Mouse (Mus musculus) forebrain, embryonic 14.5 days (tissue): ENCODE measurements at regions not wholly inside any gene's neighbourhood (a gene's known extent, or its start where the extent isn't known, plus 50 kb on each side); places are given as distances from the start of the nearest gene placed in this dataset.

Experiments used
- ATAC-seq: fragments of 200-750 bp; cut with Nextera tagmentation; 2 replicates; pipeline ENCODE4 v1.8.0; 2017; ENCODE audit warnings: mild to moderate bottlenecking, moderate library complexity
- DNase-seq: peaks from one replicate; pipeline ENCODE4 v3.0.0-alpha.2; 2015; ENCODE audit warnings: low spot score
- H3K27ac ChIP-seq: fragments of 300-500 bp; sonication (generic); 2 replicates; pipeline ENCODE4 v1.5.1; 2014; ENCODE audit warnings: low read depth, mild to moderate bottlenecking, control low read depth, low read length, moderate library complexity
- H3K27me3 ChIP-seq: fragments of 300-500 bp; sonication (generic); replicated peaks from 2 replicates; pipeline ENCODE4 v1.6.1; 2014; ENCODE audit warnings: low read length, control low read depth, mixed read lengths; ENCODE audit not compliant: control insufficient read depth, insufficient read depth
- H3K36me3 ChIP-seq: fragments of 300-500 bp; sonication (generic); 2 replicates; pipeline ENCODE4 v1.6.1; 2014; ENCODE audit warnings: low read length, control low read depth; ENCODE audit not compliant: control insufficient read depth, insufficient read depth
- H3K4me1 ChIP-seq: fragments of 300-500 bp; sonication (generic); 2 replicates; pipeline ENCODE4 v1.6.1; 2014; ENCODE audit warnings: antibody characterized with exemption, low read length, control low read depth; ENCODE audit not compliant: control insufficient read depth, insufficient read depth
- H3K4me2 ChIP-seq: fragments of 300-500 bp; sonication (generic); 2 replicates; pipeline ENCODE4 v1.6.1; 2014; ENCODE audit warnings: mild to moderate bottlenecking, control low read depth, low read length
- H3K4me3 ChIP-seq: fragments of 300-500 bp; sonication (generic); 2 replicates; pipeline ENCODE4 v1.5.1; 2014; ENCODE audit warnings: low read depth, low read length, control low read depth
- H3K9ac ChIP-seq: fragments of 300-500 bp; sonication (generic); 2 replicates; pipeline ENCODE4 v1.6.1; 2014; ENCODE audit warnings: mild to moderate bottlenecking, low read length, control low read depth, moderate library complexity
- H3K9me3 ChIP-seq: fragments of 300-500 bp; sonication (generic); replicated peaks from 2 replicates; pipeline ENCODE4 v1.6.1; 2016; ENCODE audit warnings: low read length, control low read depth, mixed read lengths; ENCODE audit not compliant: control insufficient read depth
- WGBS: fragments of 180-500 bp; shearing (Covaris S2); extraction: QIAGEN DNeasy Blood & Tissue Kit; methylation state at CpG from one replicate; pipeline ENCODE4 v1.1.7; 2014; 5-methylcytosine and 5-hydroxymethylcytosine counted together

DNA sequence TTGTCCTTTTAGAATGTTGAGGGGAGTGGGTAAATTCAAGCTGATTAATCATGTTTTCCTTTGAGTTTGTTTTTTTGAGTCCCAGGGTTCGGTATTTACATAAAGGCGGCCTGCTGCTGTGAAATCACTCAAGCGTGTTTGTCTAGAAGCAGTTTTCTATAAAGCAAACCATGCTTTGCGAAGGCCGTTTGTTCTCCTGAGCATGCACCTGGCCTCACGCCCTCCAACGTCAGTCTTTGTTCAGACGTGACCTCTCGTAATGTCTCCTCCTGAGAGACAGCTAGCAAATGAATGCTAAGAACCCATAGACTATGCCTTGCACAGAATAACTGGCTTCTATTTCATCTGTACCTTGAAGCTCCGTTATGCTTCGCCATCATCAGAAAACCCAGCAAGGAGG lies 92.8 kb upstream of the Kcnk2 start:
- H3K9ac ChIP-seq, result no peak overlapping the region
- WGBS, result 12% methylated on average over 11 of the region's 11 CpGs
- H3K36me3 ChIP-seq, result no peaks in the 10 kb centered on the region

DNA sequence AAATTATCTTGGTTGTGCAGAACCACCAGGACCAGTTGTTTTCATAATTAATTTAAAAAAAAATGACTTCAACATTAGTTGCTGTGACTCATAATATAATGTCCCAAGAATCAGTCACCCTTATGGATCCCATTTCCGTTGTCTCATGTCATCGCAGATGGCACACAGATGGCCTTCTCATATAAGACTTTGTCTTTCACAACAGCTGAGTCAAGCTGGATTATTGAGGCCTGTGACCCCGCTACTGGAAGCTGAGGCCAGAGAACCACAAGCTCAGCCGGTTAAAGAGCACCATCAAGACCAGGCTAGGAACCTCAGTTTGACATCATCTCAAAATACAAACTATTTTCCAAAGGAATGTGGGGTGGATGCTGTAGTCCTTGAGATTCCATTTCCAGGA lies 83.3 kb upstream of the Kcnk2 start:
- Histone ChIP-seq H3K4me2 (no peak overlapping the region), H3K36me3 (no peaks in the 10 kb centered on the region), H3K9ac (no peak overlapping the region), H3K9me3 (no peaks in the 10 kb centered on the region), H3K4me3 (no peak overlapping the region), H3K27ac (no peak overlapping the region), H3K4me1 (no peaks in the 10 kb centered on the region), H3K27me3 (no peaks in the 10 kb centered on the region)
- WGBS, result 92% methylated on average over 4 of the region's 4 CpGs
- ATAC-seq (no peak), DNase-seq (no peak)

More for the DNA sequence above, 92.8 kb upstream of the Kcnk2 start:
- H3K4me3 ChIP-seq, result no peak overlapping the region
- H3K4me1 ChIP-seq, result peaks cover 3% of the 10 kb centered on the region; the same call in 1 of the 2 replicates
- DNase-seq, result peak; percentile 34
- no peak overlapping the region for H3K27ac ChIP-seq
- no peaks in the 10 kb centered on the region for H3K27me3 ChIP-seq
- no peaks in the 10 kb centered on the region for H3K9me3 ChIP-seq
- no peak for ATAC-seq
- H3K4me2 ChIP-seq, result no peak overlapping the region

DNA sequence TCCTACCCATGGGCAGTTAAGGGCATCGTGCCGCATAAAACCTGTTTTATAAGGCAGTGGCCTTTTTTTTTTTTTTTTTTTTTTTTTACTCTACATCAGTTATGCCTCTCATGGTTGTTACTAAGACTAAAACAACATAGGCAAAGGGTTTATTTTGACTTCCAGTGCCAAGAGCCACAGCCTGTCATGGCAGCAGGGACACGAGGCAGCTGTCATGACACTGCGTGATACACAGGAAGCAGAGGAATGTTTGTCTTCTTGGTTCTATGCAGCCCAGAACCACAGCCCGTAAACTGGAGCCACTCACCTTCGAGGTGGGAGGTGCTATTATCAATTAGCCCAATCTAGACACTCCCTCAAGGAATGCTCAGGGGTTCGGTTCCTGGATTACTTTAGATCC lies 81.3 kb upstream of the Kcnk2 start:
- Histone ChIP-seq H3K9ac (no peak overlapping the region), H3K27me3 (no peaks in the 10 kb centered on the region), H3K36me3 (no peaks in the 10 kb centered on the region), H3K4me3 (no peak overlapping the region), H3K27ac (no peak overlapping the region), H3K4me2 (no peak overlapping the region), H3K4me1 (no peaks in the 10 kb centered on the region), H3K9me3 (no peaks in the 10 kb centered on the region)
- WGBS, result 89% methylated on average over 7 of the region's 7 CpGs
- DNase-seq, result no peak
- no peak for ATAC-seq

DNA sequence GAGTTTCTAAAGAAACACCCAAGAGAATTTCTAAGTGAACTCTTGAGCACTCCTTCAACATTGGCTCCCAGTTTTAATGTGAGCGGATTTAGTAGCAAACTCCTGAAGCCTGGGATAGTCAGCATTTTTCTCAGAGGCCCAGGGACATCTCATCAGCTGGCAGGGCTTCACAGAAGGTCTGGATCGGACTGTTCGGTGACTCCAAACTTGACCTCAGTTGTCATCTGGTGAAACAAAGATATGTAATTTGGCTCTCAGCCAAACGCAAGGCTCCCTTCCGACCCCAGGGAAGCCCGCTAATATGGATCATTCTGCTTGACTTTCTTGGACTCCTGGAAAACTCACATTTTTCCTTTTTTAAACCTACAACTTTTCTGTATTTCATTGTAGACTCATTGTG lies 76.0 kb upstream of the Kcnk2 start:
- WGBS, result 87% methylated on average over 6 of the region's 6 CpGs
- Histone ChIP-seq H3K4me2 (no peak overlapping the region), H3K9me3 (no peaks in the 10 kb centered on the region), H3K27ac (no peak overlapping the region), H3K4me3 (no peak overlapping the region), H3K4me1 (no peaks in the 10 kb centered on the region), H3K27me3 (no peaks in the 10 kb centered on the region), H3K9ac (no peak overlapping the region), H3K36me3 (no peaks in the 10 kb centered on the region)
- DNase-seq, result no peak
- ATAC-seq, result no peak

DNA sequence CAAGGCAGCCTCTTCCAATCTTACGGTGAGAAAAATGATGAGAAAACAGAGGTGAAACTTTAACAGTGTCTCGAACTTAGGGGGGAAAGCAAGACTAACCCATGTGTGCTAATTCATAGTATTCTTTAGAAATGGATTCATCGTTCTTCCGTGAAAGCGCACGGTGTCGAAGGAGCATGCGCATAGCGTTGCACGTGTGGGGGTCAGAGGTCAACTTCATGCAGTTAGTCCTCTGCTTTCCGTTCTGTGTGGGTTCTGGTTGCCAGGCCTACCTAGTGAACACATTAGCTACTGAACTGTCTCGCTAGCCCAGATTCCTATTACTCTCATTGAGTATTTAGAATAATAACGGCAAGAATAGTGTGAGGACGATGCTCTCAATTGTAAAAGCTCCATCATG lies 74.7 kb upstream of the Kcnk2 start:
- Histone ChIP-seq H3K4me1 (no peaks in the 10 kb centered on the region), H3K27me3 (no peaks in the 10 kb centered on the region), H3K9ac (no peak overlapping the region), H3K9me3 (no peaks in the 10 kb centered on the region), H3K27ac (no peak overlapping the region), H3K4me3 (no peak overlapping the region), H3K36me3 (no peaks in the 10 kb centered on the region), H3K4me2 (no peak overlapping the region)
- no peak for DNase-seq
- WGBS, result 93% methylated on average over 14 of the region's 14 CpGs
- no peak for ATAC-seq

DNA sequence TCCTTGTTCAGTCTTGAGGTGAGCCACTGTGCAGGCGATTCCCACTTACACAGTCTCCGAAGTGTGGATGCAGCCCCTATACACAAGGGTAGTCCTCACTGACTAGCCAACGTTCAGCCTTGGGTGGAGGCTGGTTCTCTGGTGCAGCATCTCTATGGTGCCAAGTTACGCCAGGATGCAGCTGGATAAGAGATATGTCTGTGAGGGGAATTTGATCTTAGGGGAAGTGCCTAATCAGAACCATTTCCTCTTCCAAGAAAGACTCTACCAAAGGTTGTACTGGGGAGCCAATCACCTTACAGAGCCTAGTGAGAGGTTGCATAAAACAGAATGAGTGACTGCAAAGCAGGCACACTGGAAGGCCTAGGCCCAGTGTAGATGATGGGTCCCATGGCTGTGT lies 71.0 kb upstream of the Kcnk2 start:
- no peak for ATAC-seq
- no peak overlapping the region for H3K4me2 ChIP-seq
- H3K9me3 ChIP-seq, result no peaks in the 10 kb centered on the region
- no peak overlapping the region for H3K27ac ChIP-seq
- no peaks in the 10 kb centered on the region for H3K4me1 ChIP-seq
- no peak for DNase-seq
- no peak overlapping the region for H3K9ac ChIP-seq
- H3K27me3 ChIP-seq, result no peaks in the 10 kb centered on the region
- no peaks in the 10 kb centered on the region for H3K36me3 ChIP-seq
- WGBS, result 93% methylated on average over 4 of the region's 4 CpGs
- no peak overlapping the region for H3K4me3 ChIP-seq

DNA sequence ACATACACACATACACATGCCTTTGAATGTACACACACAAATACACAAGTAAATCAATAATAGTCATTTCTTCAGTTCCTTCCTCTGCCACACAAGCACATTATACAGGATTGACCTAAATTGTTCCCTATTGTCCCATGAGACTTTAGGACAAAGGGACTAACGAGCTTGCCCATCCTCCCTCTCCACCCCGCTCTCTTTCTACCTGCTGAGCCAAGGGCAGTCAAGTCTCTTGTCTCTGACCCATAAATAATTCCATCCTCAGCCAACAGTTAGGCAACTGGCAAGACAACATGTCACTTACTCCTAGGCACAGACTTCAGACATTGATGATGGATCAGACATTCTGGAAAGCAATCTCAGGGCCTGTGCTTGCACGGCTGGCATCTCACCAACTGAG lies 56.3 kb upstream of the Kcnk2 start:
- 46% methylated on average over 3 of the region's 3 CpGs for WGBS
- H3K27me3 ChIP-seq, result no peaks in the 10 kb centered on the region
- H3K4me2 ChIP-seq, result no peak overlapping the region
- no peak for DNase-seq
- no peaks in the 10 kb centered on the region for H3K36me3 ChIP-seq
- H3K27ac ChIP-seq, result no peak overlapping the region
- H3K4me1 ChIP-seq, result no peaks in the 10 kb centered on the region
- 0 out of 2 replicates have a peak, but pooled peaks cover 3% of the 10 kb centered on the region for H3K9me3 ChIP-seq
- no peak overlapping the region for H3K9ac ChIP-seq
- H3K4me3 ChIP-seq, result no peak overlapping the region
- ATAC-seq, result no peak
